Mouse (Mus musculus) midbrain, postnatal 0 days (tissue): ENCODE measurements around the gene Abl2. TPM values are rescaled to one million over a fixed set of nuclear protein-coding genes. Genes with fewer than 3 reads are reported as not detected.
A peak's percentile ranks its signal among the peaks of the same experiment; 100 is the strongest.
"Not testable (repeated sequence)": the region's sequence is repeated elsewhere in the genome, so short reads cannot be mapped to it uniquely, and the experiment has no call there.

Experiments used
- ATAC-seq: fragments of 200-750 bp; cut with Nextera tagmentation; 2 replicates; pipeline ENCODE4 v1.8.0; 2017; ENCODE audit warnings: moderate number of reproducible peaks, mild to moderate bottlenecking, moderate TSS enrichment, moderate library complexity; ENCODE audit not compliant: low FRiP score
- DNase-seq: peaks from one replicate; pipeline ENCODE4 v3.0.0-alpha.2; 2015; ENCODE audit warnings: low spot score
- H3K27ac ChIP-seq: fragments of 300-500 bp; sonication (generic); 2 replicates; pipeline ENCODE4 v1.5.1; 2014; ENCODE audit warnings: low read depth, mild to moderate bottlenecking, low read length, mixed read lengths
- H3K27me3 ChIP-seq: fragments of 300-500 bp; sonication (generic); 2 replicates; pipeline ENCODE4 v1.6.1; 2014; ENCODE audit warnings: low read length, control low read depth, mixed read lengths; ENCODE audit not compliant: insufficient read depth
- H3K36me3 ChIP-seq: fragments of 300-500 bp; sonication (generic); 2 replicates; pipeline ENCODE4 v1.6.1; 2014; ENCODE audit warnings: low read length, control low read depth, mixed read lengths; ENCODE audit not compliant: insufficient read depth
- H3K4me1 ChIP-seq: fragments of 300-500 bp; sonication (generic); 2 replicates; pipeline ENCODE4 v1.6.1; 2014; ENCODE audit warnings: mild to moderate bottlenecking, control low read depth, antibody characterized with exemption, low read length, mixed read lengths; ENCODE audit not compliant: insufficient read depth
- H3K4me2 ChIP-seq: fragments of 300-500 bp; sonication (generic); 2 replicates; pipeline ENCODE4 v1.6.1; 2014; ENCODE audit warnings: low read depth, mild to moderate bottlenecking, low read length, mixed read lengths; ENCODE audit not compliant: poor library complexity, severe bottlenecking
- H3K4me3 ChIP-seq: fragments of 300-500 bp; sonication (generic); 2 replicates; pipeline ENCODE4 v1.5.1; 2014; ENCODE audit warnings: low read depth, mild to moderate bottlenecking, low read length, moderate library complexity
- H3K9ac ChIP-seq: fragments of 300-500 bp; sonication (generic); replicated peaks from 2 replicates; pipeline ENCODE4 v1.6.1; 2014; ENCODE audit warnings: mild to moderate bottlenecking, low read length, moderate library complexity, mixed read lengths; ENCODE audit not compliant: poor library complexity, severe bottlenecking
- H3K9me3 ChIP-seq: fragments of 300-500 bp; sonication (generic); 2 replicates; pipeline ENCODE4 v1.6.1; 2016; ENCODE audit warnings: low read length, control low read depth
- CTCF ChIP-seq: IDR thresholded peaks from 2 replicates; pipeline ENCODE4 v1.5.1; 2016; ENCODE audit warnings: antibody characterized with exemption, mild to moderate bottlenecking
- WGBS: fragments of 180-500 bp; shearing (Covaris S2); extraction: QIAGEN DNeasy Blood & Tissue Kit; methylation state at CpG from one replicate; pipeline ENCODE4 v1.1.7; 2014; 5-methylcytosine and 5-hydroxymethylcytosine counted together
- polyA plus RNA-seq: library from polyadenylated mRNA; unstranded; fragments of >200 nt; fragmentation: Nextera tagmentation; extraction: Ambion mirVana; gene quantifications from 2 replicates; pipeline ENCODE4 v1.2.1, GENCODE M21; 2015
- total RNA-seq: library from RNA; depleted of rRNA; stranded (reverse); fragments of >200 nt; gene quantifications from 2 replicates; pipeline ENCODE4 v1.2.3, GENCODE M21; 2014; rRNA removed

Gene Abl2
- total RNA-seq, result 25.9 and 42.3 TPM in 2 replicates
- polyA plus RNA-seq, result 4.2 and 4.7 TPM in 2 replicates

DNA sequence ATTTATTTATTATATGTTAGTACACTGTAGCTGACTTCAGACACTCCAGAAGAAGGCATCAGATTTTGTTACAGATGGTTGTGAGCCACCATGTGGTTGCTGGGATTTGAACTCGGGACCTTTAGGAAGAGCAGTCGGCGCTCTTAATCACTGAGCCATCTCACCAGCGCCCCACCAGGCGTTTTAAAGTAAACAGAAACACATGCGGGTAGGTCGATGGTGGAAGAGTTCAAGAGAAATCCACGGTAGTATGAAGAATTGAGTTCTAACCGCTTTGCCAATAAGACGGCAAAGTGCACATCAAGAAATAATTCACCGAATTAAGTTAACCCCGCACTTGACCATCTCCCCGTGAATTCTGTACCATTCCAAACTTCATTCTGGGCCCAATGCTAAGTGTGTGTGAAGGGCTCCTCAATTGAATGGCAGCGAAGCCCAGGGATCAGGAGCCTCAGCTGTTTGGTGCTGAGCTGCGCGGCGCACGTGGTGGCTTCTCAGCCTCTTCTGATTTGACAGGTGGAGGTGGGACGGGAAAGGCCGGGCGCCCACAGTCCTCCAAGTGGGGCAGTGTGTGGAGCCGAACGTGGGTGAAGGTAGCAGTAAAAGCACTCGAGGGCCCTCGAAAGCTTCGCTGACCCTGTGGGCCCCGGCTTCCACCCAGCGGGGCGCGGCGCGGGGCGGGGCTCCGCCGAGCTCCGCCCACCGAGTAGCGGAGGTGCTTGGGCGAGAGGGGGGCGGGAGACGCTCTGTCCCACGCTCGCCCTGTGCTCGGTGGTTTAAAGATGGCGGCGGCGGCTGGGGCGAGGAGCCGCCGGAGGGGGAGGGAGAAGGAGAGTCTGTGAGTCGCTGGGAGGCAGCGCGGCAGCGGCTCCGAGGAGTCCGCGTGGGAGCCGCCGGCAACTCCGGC lies at the start of gene Abl2:
Gene Abl2, plus strand, starts transcription at position 763 of the 907 bp plus-strand sequence.
- WGBS, result 9% methylated on average over 50 of the region's 60 CpGs

DNA sequence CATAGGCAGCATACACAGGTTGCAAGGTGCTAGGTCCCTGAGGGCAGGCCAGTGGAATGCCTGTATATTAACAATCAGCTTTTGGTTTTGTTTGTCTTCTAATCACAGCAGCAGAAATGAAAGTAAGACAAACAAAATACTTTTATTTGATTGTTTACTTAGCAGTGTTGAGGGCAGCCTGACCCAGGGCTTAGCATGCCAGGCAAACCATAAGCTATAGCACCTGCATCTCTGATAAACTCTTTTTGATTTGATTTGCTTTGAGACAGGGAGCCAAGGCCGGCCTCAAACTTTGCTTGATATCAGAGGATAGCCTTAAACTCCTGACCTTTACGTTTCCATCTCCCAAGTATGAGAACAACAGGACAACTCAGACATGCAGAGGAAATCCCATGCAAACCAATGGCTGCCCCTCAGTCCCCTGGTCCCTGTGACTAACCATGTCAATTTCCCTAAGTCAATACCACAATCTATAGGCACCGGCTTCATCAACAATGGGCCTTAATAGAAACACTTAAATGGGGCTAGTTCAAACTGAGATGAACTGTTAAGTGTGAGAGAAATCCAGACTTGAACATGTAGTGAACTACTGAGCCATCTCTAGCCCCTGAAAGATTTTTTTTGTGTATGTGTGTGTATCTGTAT lies 38.3 kb upstream of the Abl2 start:
- no peaks in the 10 kb centered on the region for H3K27me3 ChIP-seq
- TF ChIP-seq CTCF, result no peak
- no peak overlapping the region for H3K27ac ChIP-seq
- WGBS, result 86% methylated on average over 3 of the region's 3 CpGs
- no peak overlapping the region for H3K4me2 ChIP-seq
- H3K4me1 ChIP-seq, result no peaks in the 10 kb centered on the region
- H3K9me3 ChIP-seq, result no peaks in the 10 kb centered on the region
- H3K9ac ChIP-seq, result no peak overlapping the region
- DNase-seq (no peak), ATAC-seq (no peak)
- no peak overlapping the region for H3K4me3 ChIP-seq
- no peaks in the 10 kb centered on the region for H3K36me3 ChIP-seq

More for the DNA sequence above, at the start of gene Abl2:
- H3K9ac ChIP-seq, result peak within 1 kb of the TSS; percentile 98
- peak; percentile 40 for TF ChIP-seq CTCF
- DNase-seq, result peak; percentile 93
- H3K27ac ChIP-seq, result peak within 1 kb of the TSS; percentile 98
- peaks cover 4% of the 10 kb centered on the region; the same call in 1 of the 2 replicates for H3K4me1 ChIP-seq
- H3K36me3 ChIP-seq, result no peaks in the 10 kb centered on the region
- no peaks in the 10 kb centered on the region for H3K27me3 ChIP-seq
- ATAC-seq, result peak; percentile 97
- H3K4me3 ChIP-seq, result peak within 1 kb of the TSS; percentile 97
- no peaks in the 10 kb centered on the region for H3K9me3 ChIP-seq
- peak within 1 kb of the TSS; percentile 58 for H3K4me2 ChIP-seq

DNA sequence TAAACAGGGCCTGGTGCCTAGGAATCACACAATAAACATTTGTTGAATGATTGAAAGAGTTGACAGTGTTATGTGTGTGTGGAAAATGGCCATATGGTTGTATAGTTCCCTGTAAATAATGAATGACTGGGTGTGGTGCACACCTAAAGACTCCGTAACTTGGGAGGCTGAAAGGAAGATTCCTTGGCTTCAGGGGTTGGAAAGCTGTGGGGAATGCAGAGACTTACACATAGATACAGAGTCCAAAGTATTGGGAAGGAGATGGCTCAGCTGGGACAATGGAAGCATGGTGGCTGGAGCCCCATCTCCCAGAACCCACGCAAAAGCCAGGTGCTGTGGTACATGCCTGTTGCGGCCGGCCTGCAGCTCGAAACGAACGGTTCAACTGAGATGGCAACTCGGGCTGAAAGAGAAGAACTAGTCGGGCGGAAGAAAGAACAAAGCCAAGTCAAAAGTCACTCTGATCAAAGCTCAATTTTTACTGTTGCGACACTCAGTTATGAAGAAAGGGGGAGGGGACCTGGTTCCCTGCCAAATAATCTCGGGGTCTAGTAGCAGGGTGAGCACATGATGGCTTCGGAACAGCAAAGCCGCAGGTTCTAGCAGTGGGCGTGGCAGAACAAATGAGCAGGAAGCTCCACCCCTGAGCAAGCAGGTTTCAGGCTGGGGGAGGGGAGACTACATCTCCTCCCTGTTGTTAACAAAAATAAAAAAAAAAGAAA lies 36.6 kb upstream of the Abl2 start:
- Histone ChIP-seq H3K4me2 (peak overlapping the region; percentile 1; the same call in 1 of the 2 replicates), H3K4me1 (no peaks in the 10 kb centered on the region), H3K27ac (no peak overlapping the region), H3K36me3 (no peaks in the 10 kb centered on the region), H3K4me3 (no peak overlapping the region), H3K27me3 (no peaks in the 10 kb centered on the region), H3K9ac (no peak overlapping the region), H3K9me3 (no peaks in the 10 kb centered on the region)
- TF ChIP-seq CTCF, result no peak
- DNase-seq, result peak; percentile 6
- no peak for ATAC-seq
- 44% methylated on average over 15 of the region's 15 CpGs for WGBS

DNA sequence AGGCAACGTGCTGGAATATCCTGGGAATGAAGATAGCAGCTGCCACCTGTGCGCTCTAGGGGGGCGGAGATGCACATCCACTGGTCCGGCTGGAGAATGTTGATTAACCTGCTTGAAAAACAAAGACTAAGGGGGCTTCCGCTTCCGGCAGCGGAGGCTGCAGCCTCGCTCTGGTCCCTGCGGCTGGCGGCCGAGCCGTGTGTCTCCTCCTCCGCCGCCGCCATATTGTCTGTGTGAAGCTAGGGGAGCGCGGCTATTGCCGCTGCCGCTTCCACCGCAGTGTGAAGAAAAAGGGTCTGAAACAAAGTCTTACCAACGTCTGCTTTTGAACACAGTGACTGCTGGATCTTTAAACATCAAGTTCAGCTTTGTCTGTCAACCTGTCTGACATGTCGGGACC lies 34.7 kb upstream of the Abl2 start, which contains the start of gene Gm10031:
Gene Gm10031, plus strand, starts transcription at position 171 of the 400 bp plus-strand sequence.
- WGBS, result 94% methylated on average over 21 of the region's 22 CpGs
- not testable (repeated sequence) for H3K36me3 ChIP-seq, H3K4me3 ChIP-seq, H3K27me3 ChIP-seq, H3K9me3 ChIP-seq, H3K27ac ChIP-seq, H3K9ac ChIP-seq, H3K4me2 ChIP-seq, H3K4me1 ChIP-seq, DNase-seq
- ATAC-seq, result 0 out of 2 replicates have a peak, but pooled peaks have one; percentile 56

DNA sequence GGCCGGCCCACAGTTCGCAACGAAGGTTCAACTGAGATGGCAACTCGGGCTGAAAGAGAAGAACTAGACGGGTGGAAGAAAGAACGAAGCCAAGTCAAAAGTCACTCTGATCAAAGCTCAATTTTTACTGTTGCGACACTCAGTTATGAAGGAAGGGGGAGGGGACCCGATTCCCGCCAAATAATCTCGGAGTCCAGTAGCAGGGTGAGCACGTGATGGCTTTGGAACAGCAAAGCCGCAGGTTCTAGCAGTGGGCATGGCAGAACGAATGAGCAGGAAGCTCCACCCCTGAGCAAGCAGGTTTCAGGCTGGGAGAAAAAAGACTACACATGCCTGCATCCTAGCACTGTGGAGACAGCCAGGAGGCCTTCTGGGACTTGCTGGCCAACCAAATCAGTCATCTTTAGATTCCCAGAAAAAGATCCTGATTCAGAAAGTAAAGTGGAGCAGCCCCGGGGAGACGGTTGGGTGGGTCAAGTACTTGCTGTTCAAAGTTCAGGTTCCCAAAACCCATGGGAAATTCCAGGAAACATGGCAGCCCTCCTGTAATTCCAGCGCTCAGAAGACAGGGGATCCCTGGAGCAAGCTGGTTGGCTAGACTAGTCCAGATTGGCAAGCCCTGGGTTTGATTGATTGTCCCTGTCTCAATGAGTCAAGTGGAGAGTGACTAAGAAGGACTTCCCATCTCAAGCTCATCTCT lies 26.0 kb upstream of the Abl2 start:
- not testable (repeated sequence) for DNase-seq, ATAC-seq, H3K27ac ChIP-seq, H3K4me2 ChIP-seq, H3K36me3 ChIP-seq, H3K27me3 ChIP-seq, H3K9ac ChIP-seq, H3K9me3 ChIP-seq, H3K4me3 ChIP-seq, H3K4me1 ChIP-seq
- WGBS, result 91% methylated on average over 16 of the region's 16 CpGs
